Mouse (Mus musculus): Measurements from ENCODE around the gene Nek5. TPM values are rescaled to one million over a fixed set of nuclear protein-coding genes. Genes with fewer than 3 reads are reported as not detected.

The Nek5 gene
- total RNA-seq, 2 experiments from 2014 or later = not detected

DNA sequence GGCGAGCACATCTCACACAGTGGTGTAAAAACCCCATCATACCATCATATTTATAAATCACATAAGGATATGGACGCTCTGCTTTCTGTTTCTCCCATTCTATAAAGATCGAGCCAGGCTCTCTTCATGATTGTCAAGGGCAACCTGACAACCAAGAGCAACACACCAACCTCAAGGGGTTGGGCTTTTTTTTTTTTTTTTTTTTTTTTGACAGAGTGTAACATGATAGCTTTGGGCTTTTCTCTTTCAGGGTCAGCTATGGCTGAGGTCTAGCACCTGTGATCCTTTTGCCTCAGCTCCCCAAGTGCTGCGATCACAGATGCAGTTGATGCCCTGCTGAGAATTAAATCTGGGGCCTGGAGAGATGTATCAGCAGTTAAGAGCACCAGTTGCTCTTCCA lies 17.8 kb downstream of the Nek5 start:
- intact Hi-C loops (cut with DNase I) = no loop called here
- no peak for DNase-seq (ENCODE audit: low spot score)

DNA sequence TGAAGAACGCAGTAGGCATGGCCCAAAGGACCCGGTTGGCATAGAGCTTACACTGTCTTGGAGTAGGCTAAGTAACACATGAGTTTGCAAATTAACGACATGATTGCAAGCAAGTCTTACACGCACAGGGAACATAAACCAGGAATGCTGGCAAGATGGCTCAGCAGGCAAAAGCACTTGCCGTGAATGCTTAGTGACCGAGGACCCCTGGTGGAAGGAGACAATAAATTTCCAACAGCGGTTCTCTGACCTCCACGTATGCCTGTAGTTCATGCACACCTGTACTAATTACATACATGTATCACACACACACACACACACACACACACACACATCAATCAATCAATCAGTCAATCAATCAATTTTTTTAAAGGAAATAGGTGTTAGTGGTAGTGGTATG lies 33.3 kb downstream of the Nek5 start:
- no peak for DNase-seq (ENCODE audit: low spot score)
- intact Hi-C loops (cut with DNase I) = loop anchor here (10.0 kb wide), 1 partner anchor 97 kb away; no protein-coding TSS in a partner anchor

- DNase-seq (ENCODE audit: low spot score) = no peak
- intact Hi-C loops (cut with DNase I) = no loop called here
These were observed 35.6 kb downstream of the Nek5 start for GRCm38 (mm10) chr8:22089226-22089625.

DNA sequence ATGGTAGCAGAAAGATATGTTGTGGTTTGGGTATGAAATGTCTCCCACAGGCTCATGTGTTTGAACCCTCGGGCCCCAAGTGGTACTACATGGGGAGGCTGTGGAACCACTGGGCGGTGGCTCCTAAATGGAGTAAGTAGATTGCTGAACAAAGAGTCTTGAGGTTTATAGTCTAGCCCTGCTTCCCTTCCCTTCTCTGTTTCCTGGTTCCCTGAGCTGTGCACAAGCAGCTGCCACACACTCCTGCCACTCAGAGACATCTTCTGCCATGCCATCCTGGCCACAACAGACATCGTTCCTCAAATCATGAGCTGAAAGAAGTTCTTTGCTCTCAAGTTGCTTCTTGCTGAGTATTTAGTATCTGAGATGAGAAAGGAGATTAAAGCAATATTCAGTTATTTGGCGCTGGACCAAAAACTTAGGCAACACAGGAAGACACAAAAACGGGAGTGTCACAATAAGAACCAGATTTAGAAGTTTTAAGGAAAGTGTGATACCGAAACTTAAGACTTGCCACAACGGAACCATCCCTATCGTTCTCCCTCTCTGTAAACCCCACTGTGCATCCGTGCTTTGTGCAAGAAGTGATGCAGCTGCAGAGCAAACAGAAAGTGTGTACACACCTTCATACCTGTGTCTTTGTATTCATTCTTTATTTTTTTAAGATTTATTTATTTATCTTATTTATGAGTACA lies 45.4 kb downstream of the Nek5 start:
- intact Hi-C loops (cut with DNase I) = no loop called here
- no peak for DNase-seq (ENCODE audit: low spot score)

- intact Hi-C loops (cut with DNase I) = loop anchor here (5.0 kb wide), 1 partner anchor 106 kb away; the partner anchor contains the start of gene Nek3
- no peak for DNase-seq (ENCODE audit: low spot score)
These were observed 63.7 kb downstream of the Nek5 start for GRCm38 (mm10) chr8:22061126-22061525.

DNA sequence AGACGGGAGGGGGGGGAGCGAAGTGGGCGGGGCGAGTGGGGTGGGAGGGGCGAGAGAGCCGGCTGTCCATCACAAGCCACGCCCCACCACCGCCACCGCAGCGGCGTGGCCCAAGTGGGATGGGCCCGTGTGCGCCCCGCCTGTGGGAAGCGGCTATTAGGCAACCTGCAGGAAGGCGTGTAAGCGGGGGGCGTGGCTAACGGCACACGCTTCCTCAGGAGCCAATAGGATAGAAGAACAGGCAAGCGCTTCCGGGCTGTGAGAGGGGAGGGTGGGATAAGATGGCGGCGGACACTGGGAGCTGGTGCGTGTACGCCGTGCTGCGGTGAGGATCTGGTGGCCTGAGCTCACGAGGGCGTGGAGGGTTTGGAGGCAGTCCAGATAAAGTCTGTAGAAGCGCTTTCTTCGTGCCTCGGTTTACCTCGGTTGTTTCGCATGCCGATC lies 64.4 kb downstream of the Nek5 start, which contains the start of gene Alg11:
Gene Alg11 (plus strand): TSS at position 276 of the 444 bp plus-strand sequence.
- intact Hi-C loops (cut with DNase I) = loop anchor here (5.0 kb wide), 1 partner anchor 107 kb away; the partner anchor contains the start of gene Nek3
- DNase-seq (ENCODE audit: low spot score) = peak; percentile 94

GRCm38 (mm10) chr8:22059821-22060445 lies 64.9 kb downstream of the Nek5 start, which contains the start of gene Atp7b:
TSS of gene Atp7b (minus strand) at chr8:22060305.
- intact Hi-C loops (cut with DNase I) = loop anchor here (5.0 kb wide), 1 partner anchor 107 kb away; the partner anchor contains the start of gene Nek3
- no peak for DNase-seq (ENCODE audit: low spot score)

GRCm38 (mm10) chr8:22059153-22059738 lies 65.6 kb downstream of the Nek5 start:
- no peak for DNase-seq (ENCODE audit: low spot score)
- intact Hi-C loops (cut with DNase I) = no loop called here

DNA sequence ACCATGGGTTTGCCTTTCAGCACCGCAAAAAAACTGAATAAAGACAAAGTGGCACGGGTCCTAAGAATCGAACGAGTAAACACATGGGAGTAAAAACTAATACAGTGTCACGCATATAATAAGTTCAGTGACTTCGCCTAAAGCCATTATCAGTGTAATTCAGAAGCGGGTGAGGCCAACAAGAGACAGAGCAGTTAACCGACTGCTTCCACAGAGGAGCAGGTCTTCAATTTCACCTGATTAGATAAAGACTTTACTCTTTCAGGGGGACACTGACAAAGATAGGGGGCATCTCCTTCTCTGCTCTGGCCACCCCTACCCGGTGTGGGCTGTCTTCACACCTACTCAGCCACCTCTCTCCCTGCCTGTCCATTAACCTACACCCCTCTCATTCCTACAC lies 66.5 kb downstream of the Nek5 start:
- DNase-seq (ENCODE audit: low spot score) = no peak
- intact Hi-C loops (cut with DNase I) = no loop called here

DNA sequence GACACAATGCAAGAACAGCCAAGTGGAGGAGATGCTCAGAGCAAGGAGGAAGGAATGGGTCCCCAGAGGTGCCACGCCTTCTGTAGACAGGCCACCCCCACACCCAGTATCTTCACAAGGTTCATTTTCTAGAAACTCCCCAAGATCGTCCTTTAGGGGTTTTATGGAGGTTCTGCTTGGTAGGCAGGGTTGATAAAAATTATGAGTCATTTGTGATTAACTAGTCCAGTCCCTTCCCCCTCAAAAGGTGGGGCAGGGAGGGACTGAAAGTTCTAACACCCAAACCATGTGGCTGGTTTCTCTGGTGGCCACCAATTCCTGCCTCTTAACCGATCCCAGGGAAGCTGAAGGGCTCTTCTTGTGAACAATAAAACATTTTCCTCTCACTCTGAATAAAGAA lies 68.0 kb downstream of the Nek5 start:
- intact Hi-C loops (cut with DNase I) = no loop called here
- no peak for DNase-seq (ENCODE audit: low spot score)

DNA sequence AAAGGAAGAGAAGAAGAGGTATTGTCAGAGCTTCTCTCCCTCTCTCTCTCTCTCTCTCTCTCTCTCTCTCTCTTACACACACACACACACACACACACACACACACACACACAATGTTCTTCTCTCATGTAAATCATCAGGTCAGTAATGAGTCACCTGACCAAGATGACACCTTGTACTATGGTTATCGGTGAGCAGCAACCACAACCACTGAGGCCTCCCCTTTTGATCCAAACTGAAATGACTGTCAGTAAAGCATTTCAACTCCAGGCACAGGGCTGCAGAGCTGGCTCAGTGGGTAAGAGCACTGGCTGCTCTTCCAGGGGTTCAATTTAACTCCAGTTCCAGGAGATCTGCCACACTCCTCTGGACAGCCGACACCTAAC lies 69.4 kb downstream of the Nek5 start:
- intact Hi-C loops (cut with DNase I) = no loop called here
- DNase-seq (ENCODE audit: low spot score) = no peak

DNA sequence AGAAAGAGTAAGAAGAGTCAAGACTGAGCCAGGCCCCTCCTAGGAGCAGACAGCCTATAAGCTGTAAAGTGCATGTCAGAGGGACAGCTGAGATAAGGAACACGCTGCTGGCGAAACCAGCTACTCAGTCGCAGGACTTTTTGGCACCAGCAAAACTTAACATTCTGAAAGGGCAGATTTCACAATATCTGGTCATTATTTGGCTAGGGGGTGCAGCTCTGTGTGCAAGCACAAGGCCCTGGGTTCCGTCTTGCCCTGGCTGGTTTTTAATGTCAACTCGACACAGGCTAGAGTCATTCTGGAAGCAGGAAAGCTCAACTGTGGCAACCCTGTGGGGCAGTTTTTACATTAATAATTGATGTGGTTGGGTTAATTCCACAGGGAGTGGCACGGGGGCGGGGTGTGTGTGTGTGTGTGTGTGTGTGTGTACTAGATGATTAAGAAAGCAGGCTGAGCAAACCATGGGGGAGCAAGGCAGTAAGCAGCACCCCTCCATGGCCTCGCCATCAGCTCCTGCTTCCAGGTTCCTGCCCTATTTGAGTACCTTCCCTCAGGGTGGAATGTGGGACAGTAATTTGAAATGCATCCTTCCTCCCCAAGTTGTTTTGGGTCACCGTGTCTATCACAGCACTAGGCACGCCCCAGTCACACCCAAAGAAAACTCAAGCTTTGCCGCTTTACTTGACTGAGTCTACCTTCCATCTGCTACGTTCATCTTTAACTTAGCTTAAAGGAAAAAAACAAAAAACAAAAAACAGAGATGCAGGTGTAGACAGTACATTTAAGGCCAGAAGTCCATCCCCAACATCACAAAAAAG lies 70.0 kb downstream of the Nek5 start:
- no peak for DNase-seq (ENCODE audit: low spot score)
- intact Hi-C loops (cut with DNase I) = no loop called here

DNA sequence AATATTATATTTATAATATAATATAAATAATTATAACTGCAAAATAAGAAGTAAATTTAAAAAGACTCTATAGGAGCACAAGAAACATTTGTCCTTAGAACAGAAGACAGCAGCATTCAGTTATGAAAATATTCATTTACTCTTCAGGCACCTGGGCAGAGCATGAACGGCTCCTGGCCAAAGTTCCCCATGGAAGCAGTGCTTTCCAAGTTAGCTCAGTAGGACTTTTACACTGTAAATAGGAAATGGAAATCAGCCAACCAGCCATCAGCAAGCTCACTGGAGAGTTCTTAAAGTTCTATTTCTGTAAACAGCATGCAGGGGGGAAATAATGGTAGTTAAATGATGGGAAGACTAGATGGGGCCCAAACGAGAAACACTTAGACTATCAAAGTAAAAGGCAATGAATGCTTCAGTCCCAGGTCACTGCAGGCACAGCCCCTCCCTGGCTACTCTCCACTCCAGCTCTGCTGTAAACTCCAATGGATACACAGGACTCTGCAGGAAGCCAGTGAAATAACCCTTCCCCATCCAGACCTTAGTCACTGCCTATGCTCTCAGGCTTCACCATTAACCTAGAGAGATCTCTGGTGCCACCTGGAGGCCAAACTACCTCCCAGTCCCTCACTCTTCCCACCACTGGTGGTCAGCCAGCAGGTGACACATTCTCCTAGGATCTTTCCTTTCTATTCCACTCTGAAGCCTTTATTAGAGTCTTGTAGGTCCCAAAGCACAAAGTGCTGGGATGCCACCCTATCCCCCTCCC lies 77.0 kb downstream of the Nek5 start:
- no peak for DNase-seq (ENCODE audit: low spot score)
- intact Hi-C loops (cut with DNase I) = loop anchor here (5.0 kb wide), 1 partner anchor 56 kb away; no protein-coding TSS in a partner anchor

DNA sequence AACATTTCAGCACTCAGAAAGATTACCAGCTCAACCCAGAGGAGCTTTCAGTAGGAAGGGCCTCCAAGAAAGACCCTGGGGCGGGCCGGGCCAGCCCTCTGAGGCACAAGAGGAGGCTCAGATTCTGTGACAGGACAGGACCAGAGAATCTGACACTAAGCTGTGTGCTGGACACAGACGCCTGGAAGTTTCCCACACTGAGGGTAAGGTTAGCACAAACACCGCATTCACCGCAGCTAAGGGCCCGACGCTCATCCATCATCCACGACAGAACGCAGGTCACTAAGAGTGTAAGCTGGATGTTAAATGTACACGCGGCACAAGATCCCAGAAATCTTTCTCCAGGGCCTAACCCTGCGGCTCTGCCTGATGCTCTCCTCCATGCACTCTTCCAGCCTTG lies 81.1 kb downstream of the Nek5 start:
- DNase-seq (ENCODE audit: low spot score) = no peak
- intact Hi-C loops (cut with DNase I) = no loop called here

DNA sequence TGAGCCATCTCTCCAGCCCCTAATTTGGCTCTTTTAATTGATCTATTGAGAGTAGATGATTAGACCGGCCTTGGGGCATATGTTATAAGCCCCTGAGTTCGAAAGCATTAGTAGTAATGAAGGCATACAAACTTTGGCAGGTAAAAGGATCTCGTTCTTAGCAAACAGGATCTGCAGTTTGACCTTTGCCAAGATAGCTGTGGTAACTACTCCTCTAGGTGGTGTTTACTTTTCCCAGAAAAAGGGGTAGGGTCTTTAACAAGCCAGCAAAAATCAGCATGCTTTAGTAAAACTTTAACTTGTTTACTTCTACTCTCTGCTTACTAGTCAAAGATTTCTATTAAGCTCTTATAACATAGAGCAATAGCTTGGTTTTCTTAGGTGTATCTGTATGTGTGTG lies 82.3 kb downstream of the Nek5 start:
- intact Hi-C loops (cut with DNase I) = no loop called here
- no peak for DNase-seq (ENCODE audit: low spot score)

DNA sequence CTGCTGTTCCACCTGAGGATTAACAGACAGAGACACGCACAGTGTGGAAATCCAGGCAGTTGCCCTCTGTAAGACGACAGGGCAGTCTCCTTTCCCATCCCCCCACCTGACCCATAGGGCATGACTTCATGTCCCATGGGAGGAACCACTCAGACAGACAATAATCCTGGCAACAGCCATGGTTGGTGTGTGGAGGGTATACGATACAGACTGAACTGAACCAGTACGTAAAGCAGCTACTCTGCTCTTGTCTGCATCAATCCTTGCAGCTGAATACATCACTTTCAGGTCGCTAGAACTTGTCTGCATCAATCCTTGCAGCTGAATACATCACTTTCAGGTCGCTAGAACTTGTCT lies 84.7 kb downstream of the Nek5 start:
- no peak for DNase-seq (ENCODE audit: low spot score)
- intact Hi-C loops (cut with DNase I) = no loop called here

DNA sequence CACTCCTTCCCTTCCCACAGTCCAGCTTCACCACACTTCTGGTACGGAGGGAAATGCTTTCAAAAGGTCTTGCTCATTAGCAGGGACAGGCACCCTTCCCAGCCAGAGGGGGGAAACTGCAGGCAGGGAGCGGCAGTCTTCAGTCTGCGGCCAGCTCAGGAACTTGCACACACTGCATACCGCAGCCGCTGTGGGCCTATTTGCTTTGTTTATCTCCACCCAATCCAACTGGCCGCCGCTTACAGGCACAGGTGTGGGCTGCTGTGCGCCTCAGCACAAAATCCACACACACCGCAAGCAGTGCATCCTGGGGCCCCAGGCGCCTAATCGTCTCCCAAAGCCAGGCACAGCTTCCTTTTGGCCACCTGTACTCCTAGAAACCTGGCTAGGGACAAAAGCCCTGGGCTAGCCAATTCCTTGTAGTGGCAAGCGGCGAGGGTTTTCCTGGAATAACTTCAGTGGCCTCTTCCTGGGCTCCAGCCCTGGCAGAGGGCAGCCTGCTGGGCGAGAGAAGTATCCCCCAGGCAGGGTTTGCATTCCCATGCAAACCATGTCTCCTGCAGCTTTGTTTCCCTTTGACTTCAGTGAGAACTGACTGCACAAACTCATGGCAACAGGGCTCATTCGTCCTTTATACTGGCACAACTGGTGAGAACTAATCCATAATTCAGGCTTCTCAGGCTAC lies 85.2 kb downstream of the Nek5 start:
- intact Hi-C loops (cut with DNase I) = no loop called here
- DNase-seq (ENCODE audit: low spot score) = no peak

- no peak for DNase-seq (ENCODE audit: low spot score)
- intact Hi-C loops (cut with DNase I) = no loop called here
These were observed 87.8 kb downstream of the Nek5 start for GRCm38 (mm10) chr8:22037022-22037421.

DNA sequence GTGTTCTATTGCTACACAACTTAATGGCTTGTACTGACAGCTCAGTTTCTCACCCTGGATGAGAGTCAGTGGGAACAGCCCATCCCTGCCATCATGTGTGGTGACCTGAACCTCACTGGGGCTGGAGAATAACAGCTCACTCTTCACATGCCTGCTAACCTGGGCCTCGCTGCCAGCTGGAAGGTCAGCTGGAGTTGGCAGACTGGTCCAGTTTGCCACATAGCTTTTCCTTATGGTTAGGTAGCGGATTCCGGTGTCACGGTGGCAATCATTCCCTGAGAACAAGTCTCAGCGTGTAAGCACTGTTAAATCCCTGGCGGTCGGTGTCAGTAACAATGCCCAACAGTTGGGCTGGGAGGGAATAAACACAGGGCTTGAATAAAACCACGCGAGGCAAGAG lies 88.7 kb downstream of the Nek5 start:
- DNase-seq (ENCODE audit: low spot score) = no peak
- intact Hi-C loops (cut with DNase I) = no loop called here
